Mouse (Mus musculus): ENCODE measurements around the gene Galr3.

DNA sequence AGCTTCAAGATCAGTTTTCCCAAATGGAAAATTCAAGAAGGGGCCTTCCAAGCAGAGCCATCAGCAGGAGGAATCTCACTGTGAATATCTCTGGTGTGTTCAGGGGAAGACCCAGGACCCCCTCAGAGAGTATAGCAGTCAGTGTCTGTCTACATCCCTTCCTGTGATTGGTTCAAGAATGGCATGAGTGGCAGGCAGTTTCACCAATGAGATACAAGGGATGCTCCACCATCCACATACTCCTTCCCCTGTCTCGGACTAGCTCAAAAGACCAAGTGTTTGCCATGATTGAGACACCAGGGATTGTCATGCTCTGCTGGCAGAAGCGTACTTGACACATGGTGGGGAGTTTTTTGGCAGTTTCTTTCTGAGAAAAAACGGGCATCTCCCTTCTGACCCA, 35.0 kb upstream of the Galr3 start:
- TF ChIP-seq GATA1 (IDR thresholded peaks at IDR 0.05; ENCODE audit: borderline replicate concordance, low read length) = no peak
- no peak for TF ChIP-seq FLI1 (IDR thresholded peaks at IDR 0.05; ENCODE audit: low read length)

Measured in megakaryocyte, embryonic 14.5 days (primary cell).